Mouse (Mus musculus) liver (tissue): ENCODE results near the gene Lipc.

ENCODE experiments used
- DNase-seq: peaks from one replicate; pipeline ENCODE4 v3.0.0-alpha.2; 2020; ENCODE audit warnings: mixed read lengths

Lipc gene

GRCm38 (mm10) chr9:70812551-70812950, 139.5 kb downstream of the Lipc start:
- DNase-seq: peak; percentile 25

- no peak for DNase-seq
Measured at GRCm38 (mm10) chr9:70807714-70808113, 144.3 kb downstream of the Lipc start.

GRCm38 (mm10) chr9:70806069-70806468, 146.0 kb downstream of the Lipc start:
- DNase-seq: no peak

GRCm38 (mm10) chr9:70802816-70803215, 149.2 kb downstream of the Lipc start:
- DNase-seq: no peak

- DNase-seq: no peak
Measured at GRCm38 (mm10) chr9:70801761-70802160, 150.3 kb downstream of the Lipc start.

GRCm38 (mm10) chr9:70800588-70801315, 151.3 kb downstream of the Lipc start:
- DNase-seq: no peak

- DNase-seq: peak; percentile 33
Measured at GRCm38 (mm10) chr9:70795439-70795757, 156.6 kb downstream of the Lipc start.

- DNase-seq: no peak
Measured at GRCm38 (mm10) chr9:70794643-70795438, 157.2 kb downstream of the Lipc start.

- no peak for DNase-seq
Measured at GRCm38 (mm10) chr9:70790621-70791020, 161.4 kb downstream of the Lipc start.

- no peak for DNase-seq
Measured at GRCm38 (mm10) chr9:70788705-70789104, 163.3 kb downstream of the Lipc start.

- DNase-seq: no peak
Measured at GRCm38 (mm10) chr9:70782191-70782590, 169.8 kb downstream of the Lipc start.

- no peak for DNase-seq
Measured at GRCm38 (mm10) chr9:70775517-70775916, 176.5 kb downstream of the Lipc start.

GRCm38 (mm10) chr9:70760974-70761373, 191.1 kb downstream of the Lipc start:
- no peak for DNase-seq

GRCm38 (mm10) chr9:70751504-70752222, 200.4 kb downstream of the Lipc start:
- DNase-seq: no peak
